Mouse (Mus musculus): ENCODE data around the gene Pml.

- TF ChIP-seq CTCF (IDR thresholded peaks at IDR 0.05; ENCODE audit: low read depth) (no peak), EP300 (IDR thresholded peaks at IDR 0.05; ENCODE audit: low read depth) (no peak)
Measured at GRCm38 (mm10) chr9:58184456-58184855, 65.1 kb downstream of the Pml start.
